Mouse (Mus musculus): ENCODE measurements around the gene Rab30. TPM values are rescaled to one million over a fixed set of nuclear protein-coding genes. Genes with fewer than 3 reads are reported as not detected.

Rab30 gene
- polyA plus RNA-seq, 1 experiment, result 2.0 TPM

GRCm38 (mm10) chr7:92870161-92870560 lies 128.8 kb downstream of the Rab30 start:
- peaks cover 1% of the 10 kb centered on the region for H3K79me3 ChIP-seq (ENCODE audit: low read depth)

GRCm38 (mm10) chr7:92871596-92871995 lies 130.2 kb downstream of the Rab30 start:
- Histone ChIP-seq H3K36me3 (ENCODE audit: control insufficient read depth, insufficient read depth) (peaks cover 17% of the 10 kb centered on the region), H3K27me3 (ENCODE audit: control insufficient read depth, insufficient read depth, insufficient read length) (no peaks in the 10 kb centered on the region), H3ac (ENCODE audit: control insufficient read depth, insufficient read length, low read depth) (no peak overlapping the region), H3K79me2 (ENCODE audit: control insufficient read depth, insufficient read depth) (peaks cover 39% of the 10 kb centered on the region), H3K4me3 (ENCODE audit: insufficient read depth, poor library complexity, severe bottlenecking) (no peak overlapping the region), H3K79me3 (ENCODE audit: low read depth) (peaks cover 4% of the 10 kb centered on the region)
- TF ChIP-seq MAX (IDR thresholded peaks at IDR 0.05), result no peak
- no peak for TF ChIP-seq MYOD1 (IDR thresholded peaks at IDR 0.05; ENCODE audit: control insufficient read depth, insufficient read length, low read depth)
- TF ChIP-seq CEBPB (IDR thresholded peaks at IDR 0.05; ENCODE audit: low read depth), result no peak
- no peak for TF ChIP-seq USF1 (IDR thresholded peaks at IDR 0.05; ENCODE audit: low read depth)
- no peak for TF ChIP-seq MYOG (IDR thresholded peaks at IDR 0.05; ENCODE audit: control insufficient read depth, extremely low read depth, insufficient read length)
- TF ChIP-seq FOSL1 (IDR thresholded peaks at IDR 0.05; ENCODE audit: insufficient read depth, low read length, poor library complexity, severe bottlenecking), result no peak

More at GRCm38 (mm10) chr7:92870161-92870560, 128.8 kb downstream of the Rab30 start:
- H3K36me3 ChIP-seq (ENCODE audit: control insufficient read depth, insufficient read depth), result peaks cover 24% of the 10 kb centered on the region
- TF ChIP-seq MYOD1 (IDR thresholded peaks at IDR 0.05; ENCODE audit: control insufficient read depth, insufficient read length, low read depth) (no peak), CEBPB (IDR thresholded peaks at IDR 0.05; ENCODE audit: low read depth) (no peak), FOSL1 (IDR thresholded peaks at IDR 0.05; ENCODE audit: insufficient read depth, low read length, poor library complexity, severe bottlenecking) (no peak), CTCF (IDR thresholded peaks at IDR 0.05; ENCODE audit: control insufficient read depth, insufficient read depth, insufficient read length) (no peak), MAX (IDR thresholded peaks at IDR 0.05) (no peak), USF1 (IDR thresholded peaks at IDR 0.05; ENCODE audit: low read depth) (no peak), MYOG (IDR thresholded peaks at IDR 0.05; ENCODE audit: control insufficient read depth, extremely low read depth, insufficient read length) (no peak)
- H3K27me3 ChIP-seq (ENCODE audit: control insufficient read depth, insufficient read depth, insufficient read length), result no peaks in the 10 kb centered on the region
- H3ac ChIP-seq (ENCODE audit: control insufficient read depth, insufficient read length, low read depth), result no peak overlapping the region
- H3K4me3 ChIP-seq (ENCODE audit: insufficient read depth, poor library complexity, severe bottlenecking), result no peak overlapping the region
- H3K79me2 ChIP-seq (ENCODE audit: control insufficient read depth, insufficient read depth), result peaks cover 31% of the 10 kb centered on the region

- H3K4me3 ChIP-seq (ENCODE audit: insufficient read depth, poor library complexity, severe bottlenecking), result peak within 1 kb of the TSS; percentile 56
- TF ChIP-seq CEBPB (IDR thresholded peaks at IDR 0.05; ENCODE audit: low read depth) (no peak), CTCF (IDR thresholded peaks at IDR 0.05; ENCODE audit: control insufficient read depth, insufficient read depth, insufficient read length) (peak; percentile 95)
Observed at GRCm38 (mm10) chr7:92874116-92874675, 132.8 kb downstream of the Rab30 start, which contains the start of the genes Ddias and Prcp. TSS of gene Ddias (minus strand) at chr7:92874247. TSS of gene Prcp (plus strand) at chr7:92874470.

GRCm38 (mm10) chr7:92874761-92875408 lies 133.5 kb downstream of the Rab30 start:
- Histone ChIP-seq H3K79me3 (ENCODE audit: low read depth) (peaks cover 7% of the 10 kb centered on the region), H3K36me3 (ENCODE audit: control insufficient read depth, insufficient read depth) (no peaks in the 10 kb centered on the region), H3ac (ENCODE audit: control insufficient read depth, insufficient read length, low read depth) (peak overlapping the region; percentile 88), H3K27me3 (ENCODE audit: control insufficient read depth, insufficient read depth, insufficient read length) (no peaks in the 10 kb centered on the region), H3K79me2 (ENCODE audit: control insufficient read depth, insufficient read depth) (peaks cover 68% of the 10 kb centered on the region), H3K4me3 (ENCODE audit: insufficient read depth, poor library complexity, severe bottlenecking) (peak overlapping the region; percentile 56)
- TF ChIP-seq USF1 (IDR thresholded peaks at IDR 0.05; ENCODE audit: low read depth), result peak; percentile 87
- no peak for TF ChIP-seq MAX (IDR thresholded peaks at IDR 0.05)
- no peak for TF ChIP-seq CTCF (IDR thresholded peaks at IDR 0.05; ENCODE audit: control insufficient read depth, insufficient read depth, insufficient read length)
- TF ChIP-seq FOSL1 (IDR thresholded peaks at IDR 0.05; ENCODE audit: insufficient read depth, low read length, poor library complexity, severe bottlenecking), result no peak

More at GRCm38 (mm10) chr7:92874116-92874675, 132.8 kb downstream of the Rab30 start, which contains the start of the genes Ddias and Prcp:
- Histone ChIP-seq H3K36me3 (ENCODE audit: control insufficient read depth, insufficient read depth) (peaks cover 3% of the 10 kb centered on the region), H3ac (ENCODE audit: control insufficient read depth, insufficient read length, low read depth) (peak within 1 kb of the TSS; percentile 88), H3K27me3 (ENCODE audit: control insufficient read depth, insufficient read depth, insufficient read length) (no peaks in the 10 kb centered on the region), H3K79me3 (ENCODE audit: low read depth) (peaks cover 7% of the 10 kb centered on the region), H3K79me2 (ENCODE audit: control insufficient read depth, insufficient read depth) (peaks cover 62% of the 10 kb centered on the region)

GRCm38 (mm10) chr7:92876066-92876465 lies 134.7 kb downstream of the Rab30 start:
- H3K27me3 ChIP-seq (ENCODE audit: control insufficient read depth, insufficient read depth, insufficient read length), result no peaks in the 10 kb centered on the region
- H3K79me3 ChIP-seq (ENCODE audit: low read depth), result peaks cover 7% of the 10 kb centered on the region
- H3K4me3 ChIP-seq (ENCODE audit: insufficient read depth, poor library complexity, severe bottlenecking), result no peak overlapping the region

More at GRCm38 (mm10) chr7:92876066-92876465, 134.7 kb downstream of the Rab30 start:
- TF ChIP-seq CEBPB (IDR thresholded peaks at IDR 0.05; ENCODE audit: low read depth) (no peak), FOSL1 (IDR thresholded peaks at IDR 0.05; ENCODE audit: insufficient read depth, low read length, poor library complexity, severe bottlenecking) (no peak), MYOD1 (IDR thresholded peaks at IDR 0.05; ENCODE audit: control insufficient read depth, insufficient read length, low read depth) (no peak), CTCF (IDR thresholded peaks at IDR 0.05; ENCODE audit: control insufficient read depth, insufficient read depth, insufficient read length) (no peak), USF1 (IDR thresholded peaks at IDR 0.05; ENCODE audit: low read depth) (no peak), MAX (IDR thresholded peaks at IDR 0.05) (no peak), MYOG (IDR thresholded peaks at IDR 0.05; ENCODE audit: control insufficient read depth, extremely low read depth, insufficient read length) (no peak)
- no peaks in the 10 kb centered on the region for H3K36me3 ChIP-seq (ENCODE audit: control insufficient read depth, insufficient read depth)
- peaks cover 66% of the 10 kb centered on the region for H3K79me2 ChIP-seq (ENCODE audit: control insufficient read depth, insufficient read depth)
- no peak overlapping the region for H3ac ChIP-seq (ENCODE audit: control insufficient read depth, insufficient read length, low read depth)

All from C2C12 (cell line).